Mouse (Mus musculus) megakaryocyte-erythroid progenitor cell, adult 5-6 weeks (primary cell): ENCODE measurements around the gene Thada. TPM values are rescaled to one million over a fixed set of nuclear protein-coding genes. Genes with fewer than 3 reads are reported as not detected.
"Not testable (repeated sequence)": the region's sequence is repeated elsewhere in the genome, so short reads cannot be mapped to it uniquely, and the experiment has no call there.

ENCODE experiments used
- ATAC-seq: replicated peaks from 2 replicates; pipeline ENCODE4 v1.8.0; 2016; ENCODE audit warnings: mild to moderate bottlenecking, inconsistent platforms; ENCODE audit not compliant: severe bottlenecking, poor library complexity, low FRiP score, low TSS enrichment
- total RNA-seq, 2 experiments: library from RNA; stranded (forward) in 1 of 2; stranded (reverse) in 1 of 2; fragments of 200-1000, 215-1000 nt in 1 of 2; fragments of >200 nt in 1 of 2; fragmentation: Nextera tagmentation in 1 of 2; gene quantifications; 2 replicates each; pipeline ENCODE4 v1.2.3; 2014 to 2017

Thada gene
- total RNA-seq, 2 experiments from 2014 or later, result 34.0 to 34.5 TPM

DNA sequence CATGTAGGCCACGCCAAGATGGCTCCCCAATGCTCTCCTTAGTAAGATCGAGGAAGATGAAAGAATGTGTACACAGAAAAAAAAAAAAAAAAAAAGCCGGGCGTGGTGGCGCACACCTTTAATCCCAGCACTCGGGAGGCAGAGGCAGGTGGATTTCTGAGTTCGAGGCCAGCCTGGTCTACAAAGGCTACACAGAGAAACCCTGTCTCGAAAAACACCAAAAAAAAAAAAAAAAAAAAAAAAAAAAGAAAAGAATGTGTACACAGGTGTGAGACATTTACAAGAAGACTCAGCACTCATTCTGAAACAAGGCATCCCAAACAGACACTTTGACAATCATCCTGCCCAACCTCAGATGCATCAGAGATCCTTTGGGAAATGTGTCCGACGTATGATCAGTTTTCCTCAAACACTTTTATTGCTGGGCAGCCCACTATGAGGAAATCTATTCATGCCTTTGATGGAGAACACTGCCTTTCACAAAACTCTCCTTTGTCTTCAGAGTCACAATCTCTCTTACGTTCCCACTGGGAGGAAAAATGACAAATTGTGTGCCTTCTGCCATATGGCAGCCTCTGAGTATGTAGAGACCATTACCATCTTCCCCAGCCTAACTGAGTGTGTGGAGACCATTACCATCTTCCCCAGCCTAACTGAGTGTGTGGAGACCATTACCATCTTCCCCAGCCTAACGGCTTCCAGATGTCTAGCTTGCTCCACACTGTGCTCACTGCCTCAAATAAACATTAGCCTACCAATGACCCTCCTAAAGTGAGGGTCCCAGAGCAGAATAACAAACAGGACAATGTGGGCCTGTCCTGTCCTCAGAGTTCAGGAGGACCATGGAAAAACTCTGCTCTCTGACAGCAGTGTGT, 138.7 kb downstream of the Thada start:
- no peak for ATAC-seq

GRCm38 (mm10) chr17:84322176-84322575, 143.8 kb downstream of the Thada start:
- no peak for ATAC-seq

DNA sequence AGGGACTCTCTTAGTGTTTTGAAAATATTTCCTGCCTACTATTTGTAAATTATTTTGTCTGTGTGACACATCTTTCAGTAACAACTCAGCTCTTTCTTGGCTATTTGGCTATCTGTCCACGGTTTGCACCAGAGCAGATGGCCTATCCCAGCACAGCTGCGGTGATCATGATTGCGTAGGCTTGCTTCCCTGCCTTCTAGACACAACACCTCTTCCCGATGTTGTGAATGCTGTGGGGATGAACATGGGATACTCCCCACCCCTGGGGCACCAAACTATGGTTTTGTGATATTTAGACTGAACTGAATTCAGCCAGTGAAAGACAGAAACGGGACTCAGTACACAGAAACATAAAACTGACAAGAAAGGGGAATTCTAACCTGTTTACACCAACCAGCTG, 144.7 kb downstream of the Thada start:
- ATAC-seq, result no peak

GRCm38 (mm10) chr17:84320576-84320975, 145.4 kb downstream of the Thada start:
- ATAC-seq, result no peak

DNA sequence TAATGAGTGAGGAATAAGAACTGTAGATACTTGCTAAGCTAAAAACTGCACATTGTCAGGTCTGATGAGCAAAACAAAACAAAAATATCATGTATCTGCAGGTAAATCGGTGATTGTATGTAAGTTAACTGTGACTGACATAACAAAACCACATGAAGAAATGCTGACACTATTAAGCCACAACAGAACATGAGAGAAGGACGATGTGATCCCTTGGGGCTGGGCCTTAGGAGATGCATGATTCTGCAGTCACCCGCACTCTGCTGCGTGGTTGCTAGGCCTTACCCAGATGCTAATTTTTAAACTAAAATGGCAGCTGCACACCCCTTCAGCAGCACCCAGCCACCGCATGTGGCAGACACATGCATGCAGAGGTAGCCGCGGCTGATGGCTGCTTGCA, 151.7 kb downstream of the Thada start:
- ATAC-seq, result no peak

GRCm38 (mm10) chr17:84313494-84313893, 152.5 kb downstream of the Thada start:
- no peak for ATAC-seq

DNA sequence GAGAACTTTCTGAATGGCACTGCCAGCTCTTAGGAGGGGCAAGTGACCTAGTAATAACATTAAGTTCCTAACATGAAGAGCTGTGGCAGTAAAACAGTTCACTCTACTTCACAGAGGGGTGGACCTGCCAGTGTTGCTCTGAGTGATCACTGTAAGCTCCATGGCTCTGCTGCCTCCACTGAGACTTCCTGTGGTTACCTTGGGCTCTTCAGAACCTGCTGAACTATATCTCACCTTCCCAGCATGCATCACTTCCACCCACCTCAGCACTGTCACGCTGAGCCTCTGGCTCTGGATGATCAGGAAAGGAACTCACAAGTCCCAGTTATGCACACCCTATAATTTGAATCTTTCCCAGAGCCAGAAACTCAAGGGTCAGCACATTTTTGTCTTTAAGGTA, 159.9 kb downstream of the Thada start:
- no peak for ATAC-seq

DNA sequence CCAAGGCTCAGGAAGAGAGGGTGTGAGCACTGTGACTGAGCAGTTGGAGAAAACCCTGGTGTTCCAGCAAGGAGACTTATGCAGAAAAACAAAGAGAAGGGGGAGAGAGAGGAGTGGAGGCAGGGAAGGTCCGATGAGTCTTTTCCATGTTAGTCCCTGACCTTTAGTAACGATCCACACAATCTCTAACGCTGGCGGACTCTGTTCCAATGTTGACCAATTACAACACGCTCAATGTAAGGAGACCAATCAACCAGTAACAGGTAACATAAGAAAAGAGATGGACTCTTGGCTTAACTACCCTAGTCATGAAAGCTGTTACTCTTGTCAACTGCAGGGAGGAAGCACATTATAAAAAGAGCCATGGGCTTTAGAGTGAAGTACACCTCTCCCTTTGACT, 160.9 kb downstream of the Thada start:
- ATAC-seq, result no peak

- no peak for ATAC-seq
Observed at GRCm38 (mm10) chr17:84304141-84304540, 161.9 kb downstream of the Thada start.

DNA sequence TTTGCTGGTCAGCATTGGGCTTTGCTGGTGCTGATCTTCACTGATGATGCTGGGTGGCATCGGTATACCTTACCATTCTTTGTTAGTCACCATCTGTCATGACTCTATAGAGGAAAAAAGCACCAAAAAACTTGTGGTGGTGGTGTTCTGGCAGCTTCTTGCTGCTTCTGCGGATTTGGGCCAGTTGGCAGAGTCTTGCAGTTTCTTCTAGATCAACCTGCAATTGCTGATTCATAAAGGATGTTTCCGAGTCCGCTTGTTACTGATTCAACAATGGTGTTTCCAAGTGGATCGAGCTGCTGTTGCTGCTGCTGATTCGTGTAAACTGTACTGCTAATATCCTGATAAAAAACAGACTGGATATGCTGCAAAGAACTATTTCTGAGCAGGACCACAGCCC, 168.0 kb downstream of the Thada start:
- no peak for ATAC-seq

- ATAC-seq, result no peak
Observed at GRCm38 (mm10) chr17:84293221-84293620, 172.8 kb downstream of the Thada start.

GRCm38 (mm10) chr17:84291228-84291627, 174.8 kb downstream of the Thada start:
- not testable (repeated sequence) for ATAC-seq

- ATAC-seq, result peak; percentile 62
Observed at GRCm38 (mm10) chr17:84287675-84288420, 178.2 kb downstream of the Thada start.

- no peak for ATAC-seq
Observed at GRCm38 (mm10) chr17:84286536-84286935, 179.5 kb downstream of the Thada start.

DNA sequence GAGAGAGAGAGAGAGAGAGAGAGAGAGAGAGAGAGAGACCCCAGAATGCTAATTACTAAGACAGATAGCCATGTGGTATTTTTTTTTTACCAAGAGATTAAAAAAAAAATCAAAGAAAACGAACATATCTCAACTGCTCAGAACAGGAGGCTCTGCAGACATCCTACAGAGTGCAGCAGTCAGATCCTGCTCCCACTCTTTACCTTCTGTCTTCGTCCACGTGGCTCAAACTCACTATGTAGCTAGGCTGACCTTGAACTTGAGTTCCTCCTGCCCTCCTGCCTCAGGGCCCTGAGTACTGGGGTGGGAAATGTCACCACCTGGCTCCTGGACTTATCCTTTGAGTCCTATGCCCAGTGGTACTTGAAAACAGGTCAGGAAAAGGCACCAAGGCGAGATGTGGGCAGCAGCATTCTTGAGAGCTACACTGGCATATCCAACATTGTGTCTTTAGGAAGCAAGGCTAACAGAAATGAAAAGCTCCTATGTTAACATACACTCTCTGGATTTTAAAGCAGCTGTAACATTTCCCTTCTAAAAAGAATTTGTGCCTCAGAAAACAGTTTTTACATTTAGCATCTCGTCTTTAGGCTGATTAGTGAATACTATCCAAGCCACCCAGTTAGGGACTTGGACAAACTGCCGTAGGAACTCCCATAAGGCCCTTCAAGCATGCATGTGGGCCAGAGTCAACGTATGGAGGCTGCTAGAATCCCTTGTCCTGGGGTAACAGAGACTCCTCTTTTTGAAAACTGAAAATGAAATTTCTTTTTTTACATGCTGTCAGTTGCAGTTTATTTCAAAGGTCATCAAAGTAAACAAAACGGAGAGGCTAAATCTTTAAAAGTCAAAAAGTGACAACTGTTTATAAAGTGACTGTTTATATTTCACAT, 183.4 kb downstream of the Thada start:
- ATAC-seq, result peak; percentile 62

DNA sequence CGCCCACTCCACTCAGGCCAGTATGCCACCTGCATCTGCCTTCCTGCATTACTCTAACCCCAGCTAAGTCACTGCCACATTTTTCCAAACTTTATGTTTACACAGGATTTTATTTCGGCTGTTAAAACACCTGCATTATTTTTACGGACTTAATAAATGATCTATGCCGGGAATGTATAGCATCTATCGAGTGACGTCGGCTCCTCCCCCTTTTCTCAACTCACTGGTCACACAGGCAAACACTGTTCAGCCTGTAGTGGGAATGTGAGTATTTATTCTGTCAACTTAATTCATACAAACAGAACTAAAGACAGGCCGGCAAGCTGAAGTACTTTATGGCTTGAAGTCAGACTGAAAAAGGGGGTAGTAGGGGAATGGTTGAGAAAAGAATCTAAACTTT, 187.0 kb downstream of the Thada start:
- ATAC-seq, result no peak

GRCm38 (mm10) chr17:84278193-84278953, 187.6 kb downstream of the Thada start:
- no peak for ATAC-seq

DNA sequence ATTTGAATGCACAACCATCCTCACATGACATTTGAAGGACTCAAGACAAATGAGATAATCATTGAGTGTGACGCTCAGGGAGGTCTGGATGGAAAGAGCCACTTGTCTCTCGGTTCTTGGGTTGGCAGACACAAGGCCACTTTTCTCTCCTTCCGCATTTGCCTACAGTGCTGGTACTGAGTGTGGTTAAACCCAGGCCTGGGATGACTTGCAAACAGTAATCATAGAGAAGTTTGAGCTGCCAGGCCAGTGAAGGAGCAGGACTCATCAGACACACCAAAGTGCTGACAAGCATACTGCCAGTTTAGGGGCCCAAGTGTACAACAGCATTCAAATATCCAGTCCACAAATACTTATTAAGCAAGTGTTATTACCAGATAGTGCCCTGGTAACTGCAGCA, 191.0 kb downstream of the Thada start:
- peak; percentile 73 for ATAC-seq

DNA sequence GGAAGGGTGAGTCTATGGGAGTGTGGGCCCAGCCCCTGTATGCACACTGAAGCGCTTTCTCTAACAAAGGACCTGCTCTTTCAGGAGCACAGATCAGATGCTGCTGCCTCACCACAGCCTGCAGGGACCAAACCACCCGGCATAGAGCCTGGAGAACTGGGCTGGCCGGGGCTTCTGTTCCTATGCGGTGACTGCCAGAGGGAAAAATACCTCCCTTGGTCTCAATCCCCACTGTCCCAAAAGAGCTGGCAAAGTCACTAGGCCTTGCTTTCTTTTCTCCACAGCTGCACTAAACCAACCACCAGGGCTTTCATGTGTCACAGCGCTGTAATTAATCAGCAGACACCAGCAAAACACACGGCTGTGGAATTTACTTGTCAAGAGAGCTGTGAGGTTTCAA, 191.8 kb downstream of the Thada start:
- ATAC-seq, result no peak
